Mouse (Mus musculus): ENCODE measurements around the gene Nphp3. TPM values are rescaled to one million over a fixed set of nuclear protein-coding genes. Genes with fewer than 3 reads are reported as not detected.

Gene Nphp3
- polyA plus RNA-seq, 1 experiment from 2014 or later: 4.2 TPM

GRCm38 (mm10) chr9:104029861-104030260 lies 27.5 kb downstream of the Nphp3 start:
- H3K4me2 ChIP-seq (replicated peaks; ENCODE audit: low read depth, low read length): no peak overlapping the region
- WGBS: 90% methylated on average over 11 of the region's 11 CpGs
- H3K9me3 ChIP-seq (ENCODE audit: control insufficient read depth, low read length): no peaks in the 10 kb centered on the region
- no peak overlapping the region for H3K27ac ChIP-seq (ENCODE audit: low read depth, low read length)
- no peaks in the 10 kb centered on the region for H3K27me3 ChIP-seq (ENCODE audit: control insufficient read depth, insufficient read depth, low read length)
- DNase-seq (ENCODE audit: low spot score) (no peak), ATAC-seq (ENCODE audit: low FRiP score) (no peak)
- H3K4me3 ChIP-seq (ENCODE audit: low read depth, low read length): no peak overlapping the region
- no peaks in the 10 kb centered on the region for H3K36me3 ChIP-seq (ENCODE audit: control insufficient read depth, insufficient read depth, low read length)
- no peaks in the 10 kb centered on the region for H3K4me1 ChIP-seq (replicated peaks; ENCODE audit: control insufficient read depth, insufficient read depth, low read length)
- H3K9ac ChIP-seq (ENCODE audit: low read depth, low read length): no peak overlapping the region

DNA sequence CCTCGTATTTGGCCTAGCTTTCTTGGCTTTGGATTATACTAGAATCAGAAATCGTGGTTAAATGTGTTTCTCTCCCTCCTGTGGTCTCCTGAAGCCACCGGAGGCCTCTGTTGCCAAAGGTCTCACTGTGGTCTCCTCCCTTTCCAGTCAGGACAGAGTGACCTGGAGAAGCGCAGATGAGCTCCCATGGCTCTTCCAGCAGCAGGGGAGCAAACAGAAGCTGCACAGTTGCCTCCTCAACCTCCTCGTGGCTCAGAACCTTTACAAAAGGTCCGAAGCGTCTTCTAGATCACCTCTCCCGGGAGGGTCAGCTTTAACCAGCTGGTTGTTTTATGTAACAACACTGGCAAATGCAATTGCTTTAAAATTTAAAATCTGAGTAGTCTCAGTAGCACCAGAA lies 31.9 kb downstream of the Nphp3 start:
- Histone ChIP-seq H3K27ac (ENCODE audit: low read depth, low read length) (no peak overlapping the region), H3K4me1 (replicated peaks; ENCODE audit: control insufficient read depth, insufficient read depth, low read length) (no peaks in the 10 kb centered on the region), H3K9me3 (ENCODE audit: control insufficient read depth, low read length) (no peaks in the 10 kb centered on the region), H3K4me2 (replicated peaks; ENCODE audit: low read depth, low read length) (no peak overlapping the region), H3K36me3 (ENCODE audit: control insufficient read depth, insufficient read depth, low read length) (no peaks in the 10 kb centered on the region), H3K27me3 (ENCODE audit: control insufficient read depth, insufficient read depth, low read length) (no peaks in the 10 kb centered on the region), H3K4me3 (ENCODE audit: low read depth, low read length) (no peak overlapping the region), H3K9ac (ENCODE audit: low read depth, low read length) (no peak overlapping the region)
- 81% methylated on average over 8 of the region's 8 CpGs for WGBS
- ATAC-seq (ENCODE audit: low FRiP score) (no peak), DNase-seq (ENCODE audit: low spot score) (no peak)

GRCm38 (mm10) chr9:104034718-104035117 lies 32.4 kb downstream of the Nphp3 start:
- Histone ChIP-seq H3K4me3 (ENCODE audit: low read depth, low read length) (no peak overlapping the region), H3K9me3 (ENCODE audit: control insufficient read depth, low read length) (no peaks in the 10 kb centered on the region), H3K4me1 (replicated peaks; ENCODE audit: control insufficient read depth, insufficient read depth, low read length) (no peaks in the 10 kb centered on the region), H3K27me3 (ENCODE audit: control insufficient read depth, insufficient read depth, low read length) (no peaks in the 10 kb centered on the region), H3K9ac (ENCODE audit: low read depth, low read length) (no peak overlapping the region), H3K36me3 (ENCODE audit: control insufficient read depth, insufficient read depth, low read length) (no peaks in the 10 kb centered on the region), H3K4me2 (replicated peaks; ENCODE audit: low read depth, low read length) (no peak overlapping the region), H3K27ac (ENCODE audit: low read depth, low read length) (no peak overlapping the region)
- 73% methylated on average over 6 of the region's 6 CpGs for WGBS
- ATAC-seq (ENCODE audit: low FRiP score) (no peak), DNase-seq (ENCODE audit: low spot score) (no peak)

DNA sequence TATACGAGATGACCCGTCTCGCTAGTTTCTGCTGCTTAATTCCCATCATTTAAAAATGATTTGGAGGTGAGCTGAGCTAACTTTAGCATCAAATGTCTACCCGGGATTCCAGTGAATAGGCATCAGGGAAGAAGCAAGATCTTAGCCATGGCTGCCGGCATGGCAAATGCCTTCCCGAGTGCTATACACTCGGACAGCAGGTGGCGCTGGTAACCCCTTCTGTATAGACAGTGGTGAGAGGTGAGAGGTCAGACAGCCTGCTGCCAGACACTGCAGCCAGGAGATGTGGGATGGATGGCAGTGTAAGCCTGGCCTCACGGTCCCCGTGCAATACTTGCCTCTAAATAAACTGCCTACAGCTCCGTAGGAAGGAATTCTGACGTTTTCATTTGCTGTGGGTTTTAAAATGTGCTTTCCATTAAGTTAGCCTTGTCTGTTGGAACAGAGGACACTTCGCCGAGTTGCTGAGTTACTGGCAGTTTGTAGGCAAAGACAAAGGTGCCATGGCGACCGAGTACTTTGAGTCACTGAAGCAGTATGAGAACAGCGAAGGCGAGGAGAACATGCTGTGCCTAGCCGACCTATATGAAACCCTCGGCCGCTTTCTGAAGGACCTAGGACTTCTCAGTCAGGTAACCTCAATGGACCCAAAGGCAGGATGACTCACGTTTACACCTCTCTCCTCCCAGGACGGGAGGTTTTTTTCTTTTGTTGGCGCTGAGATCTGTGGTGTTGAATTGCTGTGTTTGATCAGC lies 33.1 kb downstream of the Nphp3 start:
- no peak overlapping the region for H3K4me2 ChIP-seq (replicated peaks; ENCODE audit: low read depth, low read length)
- H3K27me3 ChIP-seq (ENCODE audit: control insufficient read depth, insufficient read depth, low read length): no peaks in the 10 kb centered on the region
- H3K36me3 ChIP-seq (ENCODE audit: control insufficient read depth, insufficient read depth, low read length): no peaks in the 10 kb centered on the region
- DNase-seq (ENCODE audit: low spot score) (peak; percentile 86), ATAC-seq (ENCODE audit: low FRiP score) (no peak)
- no peak overlapping the region for H3K27ac ChIP-seq (ENCODE audit: low read depth, low read length)
- no peaks in the 10 kb centered on the region for H3K4me1 ChIP-seq (replicated peaks; ENCODE audit: control insufficient read depth, insufficient read depth, low read length)
- no peak overlapping the region for H3K4me3 ChIP-seq (ENCODE audit: low read depth, low read length)
- H3K9ac ChIP-seq (ENCODE audit: low read depth, low read length): no peak overlapping the region
- H3K9me3 ChIP-seq (ENCODE audit: control insufficient read depth, low read length): no peaks in the 10 kb centered on the region
- WGBS: 45% methylated on average over 24 of the region's 24 CpGs

DNA sequence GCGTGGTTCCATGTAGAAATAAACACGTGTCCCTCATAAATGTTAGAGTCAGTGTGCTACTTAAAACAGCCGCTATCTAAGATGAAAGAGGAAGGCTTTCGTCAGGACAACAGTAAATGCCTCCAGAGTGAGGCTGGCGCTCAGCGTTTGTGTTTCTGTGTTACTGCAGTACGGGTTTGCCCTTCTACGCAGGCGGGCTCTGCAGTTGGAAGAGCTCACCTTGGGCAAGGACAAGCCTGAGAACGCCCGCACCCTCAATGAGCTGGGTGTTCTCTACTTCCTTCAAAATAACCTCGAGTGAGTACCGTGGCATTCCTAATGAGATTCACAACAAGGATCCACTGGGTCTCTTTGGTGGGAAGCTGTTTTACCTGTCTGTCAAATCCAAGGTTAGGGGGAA lies 35.9 kb downstream of the Nphp3 start:
- DNase-seq (ENCODE audit: low spot score) (no peak), ATAC-seq (ENCODE audit: low FRiP score) (no peak)
- WGBS: 91% methylated on average over 13 of the region's 13 CpGs
- Histone ChIP-seq H3K4me3 (ENCODE audit: low read depth, low read length) (no peak overlapping the region), H3K9me3 (ENCODE audit: control insufficient read depth, low read length) (no peaks in the 10 kb centered on the region), H3K4me1 (replicated peaks; ENCODE audit: control insufficient read depth, insufficient read depth, low read length) (no peaks in the 10 kb centered on the region), H3K4me2 (replicated peaks; ENCODE audit: low read depth, low read length) (no peak overlapping the region), H3K36me3 (ENCODE audit: control insufficient read depth, insufficient read depth, low read length) (no peaks in the 10 kb centered on the region), H3K27me3 (ENCODE audit: control insufficient read depth, insufficient read depth, low read length) (no peaks in the 10 kb centered on the region), H3K9ac (ENCODE audit: low read depth, low read length) (no peak overlapping the region), H3K27ac (ENCODE audit: low read depth, low read length) (no peak overlapping the region)

DNA sequence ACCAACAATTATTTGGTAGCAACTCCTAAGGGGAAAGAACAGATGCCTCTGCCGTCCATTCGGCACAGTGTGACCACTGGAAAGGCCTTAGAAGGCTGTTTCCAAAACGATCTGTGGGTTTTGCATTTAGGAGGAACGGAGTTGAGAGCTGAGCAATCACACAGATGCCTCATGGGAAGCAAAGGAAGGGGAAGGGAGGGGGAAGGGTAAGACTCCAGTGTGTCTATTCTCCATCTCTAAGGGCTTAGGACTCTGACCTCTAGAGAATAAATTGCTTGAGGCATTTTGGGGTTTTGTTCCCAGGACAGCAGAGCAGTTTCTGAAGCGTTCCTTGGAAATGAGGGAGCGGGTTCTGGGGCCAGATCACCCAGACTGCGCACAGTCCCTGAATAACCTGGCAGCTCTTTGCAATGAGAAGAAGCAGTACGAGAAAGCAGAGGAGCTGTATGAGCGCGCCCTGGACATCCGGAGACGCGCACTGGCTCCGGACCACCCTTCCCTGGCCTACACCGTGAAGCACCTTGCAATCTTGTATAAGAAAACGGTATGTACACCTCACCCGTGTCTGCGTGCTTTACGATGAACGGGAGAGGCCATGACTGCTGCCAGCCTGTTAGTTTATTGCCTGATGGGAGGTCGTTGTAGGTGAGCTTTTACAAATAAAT lies 36.8 kb downstream of the Nphp3 start:
- 93% methylated on average over 21 of the region's 21 CpGs for WGBS
- H3K27me3 ChIP-seq (ENCODE audit: control insufficient read depth, insufficient read depth, low read length): no peaks in the 10 kb centered on the region
- no peak overlapping the region for H3K4me2 ChIP-seq (replicated peaks; ENCODE audit: low read depth, low read length)
- no peak for DNase-seq (ENCODE audit: low spot score)
- H3K4me3 ChIP-seq (ENCODE audit: low read depth, low read length): no peak overlapping the region
- no peak overlapping the region for H3K27ac ChIP-seq (ENCODE audit: low read depth, low read length)
- no peak for ATAC-seq (ENCODE audit: low FRiP score)
- H3K9ac ChIP-seq (ENCODE audit: low read depth, low read length): no peak overlapping the region
- no peaks in the 10 kb centered on the region for H3K9me3 ChIP-seq (ENCODE audit: control insufficient read depth, low read length)
- no peaks in the 10 kb centered on the region for H3K4me1 ChIP-seq (replicated peaks; ENCODE audit: control insufficient read depth, insufficient read depth, low read length)
- no peaks in the 10 kb centered on the region for H3K36me3 ChIP-seq (ENCODE audit: control insufficient read depth, insufficient read depth, low read length)

DNA sequence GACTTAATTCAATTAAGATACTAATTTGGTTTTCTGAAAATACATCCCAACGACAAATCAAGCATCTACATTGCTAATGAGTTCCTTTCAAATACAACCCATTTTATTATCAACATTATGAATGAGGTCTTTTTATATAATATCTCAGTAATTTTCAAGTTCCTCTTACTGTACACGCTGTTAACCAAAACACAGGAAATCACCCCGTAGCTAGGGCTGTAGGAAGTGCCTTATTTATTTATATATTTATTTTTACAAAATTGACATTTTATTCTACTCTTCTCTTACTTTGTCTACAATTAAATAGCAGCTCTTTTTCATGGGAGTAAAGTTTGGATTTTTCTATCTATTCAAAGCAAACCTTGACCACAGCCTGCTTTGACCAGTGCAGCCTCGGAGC lies 37.4 kb downstream of the Nphp3 start:
- ATAC-seq (ENCODE audit: low FRiP score) (no peak), DNase-seq (ENCODE audit: low spot score) (no peak)
- H3K4me3 ChIP-seq (ENCODE audit: low read depth, low read length): no peak overlapping the region
- H3K9me3 ChIP-seq (ENCODE audit: control insufficient read depth, low read length): no peaks in the 10 kb centered on the region
- H3K4me1 ChIP-seq (replicated peaks; ENCODE audit: control insufficient read depth, insufficient read depth, low read length): no peaks in the 10 kb centered on the region
- no peak overlapping the region for H3K27ac ChIP-seq (ENCODE audit: low read depth, low read length)
- 90% methylated on average over 4 of the region's 4 CpGs for WGBS
- H3K36me3 ChIP-seq (ENCODE audit: control insufficient read depth, insufficient read depth, low read length): no peaks in the 10 kb centered on the region
- H3K9ac ChIP-seq (ENCODE audit: low read depth, low read length): no peak overlapping the region
- H3K27me3 ChIP-seq (ENCODE audit: control insufficient read depth, insufficient read depth, low read length): no peaks in the 10 kb centered on the region
- no peak overlapping the region for H3K4me2 ChIP-seq (replicated peaks; ENCODE audit: low read depth, low read length)

DNA sequence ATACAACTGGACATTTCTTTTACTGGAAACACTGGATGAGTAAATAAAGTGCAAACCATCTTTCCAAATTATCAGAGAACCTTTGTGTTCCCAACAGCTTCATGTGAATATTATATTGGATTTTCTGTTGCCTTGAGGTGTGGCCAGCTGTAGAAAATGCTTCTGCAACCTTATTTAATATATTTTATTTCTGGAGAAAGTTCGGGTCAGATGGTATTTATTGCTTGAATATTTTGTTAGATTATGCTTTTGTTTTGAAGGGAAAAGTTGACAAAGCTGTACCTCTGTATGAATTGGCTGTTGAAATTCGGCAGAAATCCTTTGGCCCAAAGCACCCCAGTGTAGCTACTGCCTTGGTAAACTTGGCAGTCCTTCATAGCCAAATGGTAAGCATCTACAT lies 38.0 kb downstream of the Nphp3 start, which contains the start of gene Gm28305:
Gm28305 (plus strand) TSS at position 301 of the 400 bp plus-strand sequence.
- ATAC-seq (ENCODE audit: low FRiP score) (no peak), DNase-seq (ENCODE audit: low spot score) (no peak)
- Histone ChIP-seq H3K36me3 (ENCODE audit: control insufficient read depth, insufficient read depth, low read length) (no peaks in the 10 kb centered on the region), H3K9ac (ENCODE audit: low read depth, low read length) (no peak within 1 kb of the TSS), H3K9me3 (ENCODE audit: control insufficient read depth, low read length) (no peaks in the 10 kb centered on the region), H3K4me1 (replicated peaks; ENCODE audit: control insufficient read depth, insufficient read depth, low read length) (no peaks in the 10 kb centered on the region), H3K27me3 (ENCODE audit: control insufficient read depth, insufficient read depth, low read length) (no peaks in the 10 kb centered on the region), H3K27ac (ENCODE audit: low read depth, low read length) (no peak within 1 kb of the TSS), H3K4me3 (ENCODE audit: low read depth, low read length) (no peak within 1 kb of the TSS), H3K4me2 (replicated peaks; ENCODE audit: low read depth, low read length) (no peak within 1 kb of the TSS)
- 72% methylated on average over 2 of the region's 2 CpGs for WGBS

- Histone ChIP-seq H3K4me2 (replicated peaks; ENCODE audit: low read depth, low read length) (no peak overlapping the region), H3K4me1 (replicated peaks; ENCODE audit: control insufficient read depth, insufficient read depth, low read length) (no peaks in the 10 kb centered on the region), H3K36me3 (ENCODE audit: control insufficient read depth, insufficient read depth, low read length) (no peaks in the 10 kb centered on the region), H3K27me3 (ENCODE audit: control insufficient read depth, insufficient read depth, low read length) (no peaks in the 10 kb centered on the region), H3K9me3 (ENCODE audit: control insufficient read depth, low read length) (no peaks in the 10 kb centered on the region), H3K27ac (ENCODE audit: low read depth, low read length) (no peak overlapping the region), H3K9ac (ENCODE audit: low read depth, low read length) (no peak overlapping the region), H3K4me3 (ENCODE audit: low read depth, low read length) (no peak overlapping the region)
- no peak for ATAC-seq (ENCODE audit: low FRiP score)
- no peak for DNase-seq (ENCODE audit: low spot score)
- WGBS: 89% methylated on average over 4 of the region's 4 CpGs
Observed at GRCm38 (mm10) chr9:104043676-104044075, 41.3 kb downstream of the Nphp3 start.

Measured in hindbrain, embryonic 11.5 days (tissue).